Mouse (Mus musculus) large intestine, adult 2 months (tissue): ENCODE results near the gene Nosip. TPM values are rescaled to one million over a fixed set of nuclear protein-coding genes. Genes with fewer than 3 reads are reported as not detected.

Source experiments
- DNase-seq: peaks from one replicate; pipeline ENCODE4 v3.0.0-alpha.2; 2012; ENCODE audit warnings: low read depth, low spot score
- WGBS: fragments of 180-500 bp; shearing (Covaris S2); methylation state at CpG from one replicate; pipeline ENCODE4 v1.1.7; 2018; 5-methylcytosine and 5-hydroxymethylcytosine counted together
- polyA plus RNA-seq: library from polyadenylated mRNA; depleted of rRNA; stranded (reverse); fragments of >200 nt; gene quantifications from 2 replicates; pipeline ENCODE4 v1.2.3, GENCODE M21; 2012

The Nosip gene
- polyA plus RNA-seq, 1 experiment, result 52.4 TPM

- DNase-seq, result no peak
- 95% methylated on average over 8 of the region's 8 CpGs for WGBS
Measured at GRCm38 (mm10) chr7:45030857-45031256, 31.4 kb upstream of the Nosip start.

GRCm38 (mm10) chr7:45033722-45034359 is 28.4 kb upstream of the Nosip start:
- 93% methylated on average over 19 of the region's 19 CpGs for WGBS
- DNase-seq, result no peak

- WGBS, result 68% methylated on average over 3 of the region's 3 CpGs
- DNase-seq, result no peak
Measured at GRCm38 (mm10) chr7:45035631-45036030, 26.6 kb upstream of the Nosip start.

- 80% methylated on average over 11 of the region's 11 CpGs for WGBS
- no peak for DNase-seq
Measured at GRCm38 (mm10) chr7:45036702-45037101, 25.5 kb upstream of the Nosip start.

- DNase-seq, result no peak
- WGBS, result 53% methylated on average over 7 of the region's 7 CpGs
Measured at GRCm38 (mm10) chr7:45037720-45038361, 24.4 kb upstream of the Nosip start.

GRCm38 (mm10) chr7:45038411-45038810 is 23.8 kb upstream of the Nosip start:
- WGBS, result 95% methylated on average over 9 of the region's 9 CpGs
- DNase-seq, result no peak

- WGBS, result 92% methylated on average over 9 of the region's 9 CpGs
Measured at GRCm38 (mm10) chr7:45040851-45041250, 21.4 kb upstream of the Nosip start.

GRCm38 (mm10) chr7:45043307-45043706 is 18.9 kb upstream of the Nosip start:
- 97% methylated on average over 14 of the region's 14 CpGs for WGBS
- DNase-seq, result no peak

More at GRCm38 (mm10) chr7:45040851-45041250, 21.4 kb upstream of the Nosip start:
- no peak for DNase-seq

- WGBS, result 94% methylated on average over 22 of the region's 22 CpGs
- no peak for DNase-seq
Measured at GRCm38 (mm10) chr7:45045741-45046140, 16.5 kb upstream of the Nosip start.

GRCm38 (mm10) chr7:45046853-45047350 is 15.3 kb upstream of the Nosip start:
- 92% methylated on average over 26 of the region's 26 CpGs for WGBS
- DNase-seq, result no peak

GRCm38 (mm10) chr7:45047491-45047890 is 14.7 kb upstream of the Nosip start:
- WGBS, result 96% methylated on average over 14 of the region's 14 CpGs
- no peak for DNase-seq

- 92% methylated on average over 38 of the region's 38 CpGs for WGBS
- DNase-seq, result no peak
Measured at GRCm38 (mm10) chr7:45048001-45048890, 14.0 kb upstream of the Nosip start.

- no peak for DNase-seq
- 87% methylated on average over 23 of the region's 23 CpGs for WGBS
Measured at GRCm38 (mm10) chr7:45048923-45049657, 13.1 kb upstream of the Nosip start.

GRCm38 (mm10) chr7:45050945-45051600 is 11.2 kb upstream of the Nosip start:
- DNase-seq, result no peak
- WGBS, result 33% methylated on average over 16 of the region's 16 CpGs

GRCm38 (mm10) chr7:45051601-45051974 is 10.6 kb upstream of the Nosip start:
- 9% methylated on average over 13 of the region's 13 CpGs for whole genome bisulfite sequencing
- DNase-seq, result no peak

- WGBS, result under 1% methylated on average over 38 of the region's 38 CpGs
- DNase-seq, result no peak
Measured at GRCm38 (mm10) chr7:45052181-45052861, 9.9 kb upstream of the Nosip start.

GRCm38 (mm10) chr7:45052862-45053116 is 9.4 kb upstream of the Nosip start, which contains the start of gene Prr12:
Prr12 (minus strand) TSS chr7:45052881.
- no peak for DNase-seq
- 0% methylated on average over 7 of the region's 18 CpGs for WGBS

- under 1% methylated on average over 44 of the region's 59 CpGs for WGBS
- no peak for DNase-seq
Measured at GRCm38 (mm10) chr7:45053117-45053930, 8.9 kb upstream of the Nosip start.
